Mouse (Mus musculus): ENCODE measurements around the gene Adcy6. TPM values are rescaled to one million over a fixed set of nuclear protein-coding genes. Genes with fewer than 3 reads are reported as not detected.

The Adcy6 gene
- total RNA-seq (2022): 10 to 100 TPM; 35.2 to 66.9 (median 56.7) TPM

DNA sequence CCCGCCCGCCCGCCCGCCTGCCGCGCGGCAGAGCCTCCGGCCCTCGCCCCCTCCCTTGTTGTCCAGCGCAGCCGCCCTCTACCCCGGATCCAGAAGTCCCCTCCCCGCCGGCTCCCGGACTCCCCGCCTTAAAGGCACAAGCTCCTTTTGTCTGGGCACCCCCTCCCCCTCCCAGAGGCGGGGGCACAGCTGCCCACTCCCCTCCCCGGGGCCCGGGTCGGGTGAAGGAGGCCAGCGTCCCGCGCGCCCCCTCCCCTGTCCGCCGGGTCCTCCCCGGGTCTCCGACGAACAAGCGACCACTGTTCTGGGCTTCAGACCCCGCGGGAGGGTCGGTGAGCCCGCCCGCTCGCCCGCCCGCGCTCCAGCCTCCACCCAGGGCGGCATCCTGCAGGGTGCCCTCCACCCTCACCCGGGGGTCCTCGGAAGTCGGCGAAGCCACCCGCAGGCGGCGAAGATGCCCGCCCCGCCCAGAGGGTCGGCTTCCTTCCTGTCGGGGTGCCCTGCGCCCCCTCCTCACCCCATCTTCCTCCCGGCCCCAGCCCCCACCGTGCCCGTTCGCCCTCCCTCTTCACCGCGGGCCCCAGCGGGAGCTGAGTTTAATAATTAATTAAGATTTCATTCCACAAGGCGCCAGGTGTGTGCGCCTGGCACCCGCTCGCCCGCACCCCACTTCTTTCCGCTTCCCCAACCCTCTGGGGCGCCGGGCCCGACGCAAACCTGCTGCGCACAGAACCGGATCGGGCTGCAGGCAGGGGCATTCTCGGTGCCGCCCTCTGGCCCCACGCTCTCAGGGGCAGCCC, at the start of gene Adcy6:
Adcy6 (minus strand) TSS at position 746 of the 800 bp plus-strand sequence.
- DNase-seq: peak; percentile 61

DNA sequence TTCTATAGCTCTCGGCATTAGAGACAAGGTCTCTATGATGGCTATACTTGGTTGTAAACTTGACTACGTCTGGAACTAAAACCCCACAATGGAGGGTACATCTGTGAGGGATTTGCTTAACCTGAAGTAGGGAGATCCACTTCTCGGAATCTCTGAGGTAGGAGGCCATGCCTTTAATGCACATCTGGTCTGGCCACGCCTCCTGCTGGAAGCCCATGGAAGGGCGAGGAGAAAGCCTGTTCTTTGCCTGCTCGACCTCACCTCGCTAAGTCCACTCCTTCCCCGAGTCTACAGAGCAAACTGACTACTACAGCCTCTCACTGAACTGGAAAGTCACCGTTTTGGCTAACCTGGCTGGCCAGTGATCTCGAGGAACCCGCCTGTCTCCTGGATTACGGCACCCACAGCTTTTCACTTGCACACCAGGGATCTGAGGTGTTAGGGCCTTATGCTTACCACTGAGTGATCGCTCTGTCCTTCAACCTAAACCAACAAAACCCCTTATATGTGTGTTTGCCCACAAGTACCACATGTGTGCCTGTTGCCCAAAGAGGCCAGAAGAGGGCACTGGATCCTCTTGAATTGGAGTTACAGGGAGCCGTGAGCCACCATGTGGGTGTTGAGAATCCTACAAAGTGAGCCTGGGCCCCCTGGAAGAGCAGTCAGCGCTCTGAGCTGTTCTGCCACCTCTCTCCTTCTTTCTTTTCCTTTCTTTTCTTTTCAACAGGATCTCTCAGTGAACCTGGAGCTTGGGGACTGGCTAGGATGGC, 47.3 kb upstream of the Adcy6 start:
- no peak for DNase-seq

DNA sequence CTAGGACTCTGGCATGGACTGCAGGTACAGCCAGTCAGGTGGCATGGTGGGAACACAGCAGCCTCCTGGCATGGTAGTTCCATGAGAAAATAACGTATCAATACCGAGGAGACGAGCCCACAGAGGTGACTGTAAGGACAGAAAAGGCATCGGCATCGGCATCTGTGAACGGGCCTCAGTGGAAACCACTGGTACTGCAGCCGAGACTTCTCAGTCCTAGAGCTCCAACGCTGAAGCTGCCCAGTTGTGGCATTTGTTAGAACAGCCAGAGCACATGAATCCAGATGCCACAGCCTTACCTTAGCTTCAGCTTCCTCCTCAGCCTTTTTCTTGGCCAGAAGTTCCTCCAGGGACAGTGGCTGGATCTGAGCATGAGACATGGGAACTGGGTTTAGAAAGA, 42.3 kb upstream of the Adcy6 start:
- no peak for DNase-seq

DNA sequence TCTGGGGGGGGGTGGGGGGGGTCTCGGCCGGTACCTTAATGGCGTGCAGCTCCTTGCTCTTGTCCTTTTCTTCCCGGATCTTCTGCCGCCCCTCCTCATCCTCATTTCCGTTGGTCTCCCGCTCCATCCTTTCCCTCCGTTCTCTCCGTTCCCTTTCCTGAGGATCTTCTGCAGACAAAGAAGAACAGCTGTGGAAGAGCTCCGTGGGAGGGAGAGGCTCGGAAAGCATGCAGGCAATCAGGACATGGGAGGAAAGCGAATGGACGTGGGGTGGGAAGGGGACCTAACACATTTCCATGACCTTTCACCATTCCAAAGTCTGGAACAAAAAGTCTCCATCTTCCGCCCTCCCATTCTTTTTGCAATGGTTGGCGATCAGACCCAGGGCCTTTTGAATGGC, 41.6 kb upstream of the Adcy6 start:
- no peak for DNase-seq

DNA sequence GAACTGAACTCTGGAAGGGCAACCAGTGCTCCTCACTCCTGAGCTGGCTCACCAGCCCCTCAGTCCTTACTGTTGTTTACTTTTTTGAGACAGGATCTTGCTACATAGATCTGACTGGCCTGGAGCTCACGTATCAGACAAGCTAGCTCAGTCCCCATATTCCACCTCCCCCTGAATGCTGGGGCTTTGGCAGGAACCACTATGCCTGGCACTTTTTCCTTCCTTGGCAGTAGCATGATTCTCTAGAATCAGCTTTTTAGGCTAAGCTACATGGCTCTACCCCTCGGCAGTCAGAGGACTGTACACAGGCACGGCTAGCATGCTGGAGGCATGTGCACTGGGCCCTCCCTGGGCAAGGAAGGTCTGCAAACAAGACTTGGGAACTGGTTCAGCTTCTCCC, 38.2 kb upstream of the Adcy6 start:
- DNase-seq: no peak

DNA sequence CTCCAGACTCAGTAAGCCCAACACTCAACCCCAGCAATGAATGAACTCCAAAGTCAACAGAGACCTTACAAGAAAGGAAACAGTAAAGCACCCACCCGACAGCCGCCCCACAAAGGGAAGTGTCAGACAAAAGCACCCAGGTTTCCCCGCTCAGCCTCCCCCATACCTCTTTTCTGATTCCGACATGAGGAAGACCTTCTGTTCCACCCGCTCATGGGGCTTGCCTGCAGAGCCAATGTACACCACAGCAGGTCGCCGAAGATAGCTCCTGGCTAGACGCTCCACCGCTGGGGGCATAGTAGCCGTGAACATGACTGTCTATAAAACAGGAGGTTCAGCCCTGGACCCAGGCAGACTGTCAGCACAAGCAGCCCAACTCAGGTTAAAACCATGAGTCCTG, 37.4 kb upstream of the Adcy6 start:
- no peak for DNase-seq

DNA sequence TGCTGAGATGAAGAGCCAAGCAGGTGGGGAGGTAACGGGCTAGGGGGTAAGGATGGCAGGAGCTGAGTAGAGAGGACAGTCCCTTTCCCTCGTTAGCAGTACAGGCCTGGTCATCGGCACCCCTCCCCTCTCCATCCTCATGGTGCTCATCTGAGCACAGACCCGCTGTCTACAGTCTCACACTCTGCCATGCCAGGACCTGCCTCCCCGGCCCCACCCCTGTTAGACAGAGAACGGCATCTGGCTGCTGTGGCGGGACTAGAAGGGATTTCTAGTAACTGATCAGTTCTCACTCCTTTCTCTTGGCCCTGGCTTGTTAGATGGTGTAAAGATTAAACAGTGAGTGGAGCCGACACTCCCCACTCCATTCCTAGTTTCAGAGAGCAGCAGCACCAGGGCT, 36.9 kb upstream of the Adcy6 start:
- no peak for DNase-seq

DNA sequence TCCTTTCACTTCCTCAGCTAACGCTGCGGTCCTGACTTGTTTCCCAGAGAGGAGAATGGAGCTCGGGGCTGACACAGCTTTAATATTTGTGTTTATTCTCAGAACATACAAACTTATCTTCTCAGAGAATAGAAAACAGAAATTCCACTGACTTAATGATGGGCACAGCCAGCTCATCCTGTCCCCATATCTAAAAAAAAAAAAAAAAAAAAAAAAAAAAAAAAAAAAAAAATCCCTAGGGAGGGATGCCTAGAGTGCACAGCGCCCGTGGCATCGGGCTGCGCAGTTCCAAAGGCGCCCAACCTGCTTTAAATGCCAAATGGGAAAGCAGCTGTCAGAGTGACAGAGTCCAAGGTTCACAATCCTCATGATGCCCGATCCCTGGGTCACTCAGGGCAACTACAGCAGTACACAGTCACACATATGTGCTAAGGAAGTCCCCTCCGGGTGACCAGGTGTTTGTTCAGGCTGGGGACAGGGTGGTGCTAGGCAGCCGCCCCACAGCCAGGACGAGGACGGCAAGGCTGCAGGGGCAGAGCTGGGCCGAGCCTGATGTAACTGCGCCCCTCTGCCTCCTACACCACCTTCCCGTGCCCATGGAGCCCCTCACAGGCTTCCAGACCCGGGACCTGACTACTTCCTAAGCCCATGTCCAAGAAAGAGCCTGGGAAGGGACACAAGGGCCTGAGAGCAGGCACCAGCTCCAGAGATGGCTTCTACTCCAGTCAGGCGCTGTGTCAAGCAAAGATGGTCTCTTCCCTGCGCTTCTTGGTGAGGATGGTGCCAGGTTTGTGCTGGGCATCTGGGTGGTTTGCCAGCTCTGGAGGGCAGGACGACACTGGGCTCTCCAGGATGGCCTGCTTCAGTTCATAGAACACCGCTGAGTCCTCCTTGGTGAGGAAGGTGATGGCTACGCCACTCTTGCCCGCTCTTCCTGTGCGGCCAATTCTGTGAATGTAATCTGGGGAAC, 35.5 kb upstream of the Adcy6 start:
- no peak for DNase-seq

DNA sequence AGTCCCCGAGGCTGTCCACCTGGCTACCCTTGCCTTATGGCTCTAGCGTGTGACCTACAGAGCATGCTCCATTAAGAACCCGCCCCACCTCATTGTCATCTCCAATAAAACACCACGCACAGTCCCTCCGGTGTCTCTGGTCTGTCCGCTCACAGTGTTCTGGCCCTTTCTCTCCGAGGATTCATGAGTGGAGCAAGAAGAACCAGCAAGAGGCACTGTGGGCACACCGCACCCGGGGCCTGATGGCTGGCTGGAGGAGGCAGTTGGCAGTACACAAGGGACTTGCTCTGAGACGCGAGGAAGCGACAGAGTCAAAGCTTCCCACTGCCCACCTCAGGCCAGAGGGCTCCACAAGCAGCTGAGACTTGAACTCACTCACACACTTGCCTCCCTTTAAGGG, 34.5 kb upstream of the Adcy6 start:
- no peak for DNase-seq

DNA sequence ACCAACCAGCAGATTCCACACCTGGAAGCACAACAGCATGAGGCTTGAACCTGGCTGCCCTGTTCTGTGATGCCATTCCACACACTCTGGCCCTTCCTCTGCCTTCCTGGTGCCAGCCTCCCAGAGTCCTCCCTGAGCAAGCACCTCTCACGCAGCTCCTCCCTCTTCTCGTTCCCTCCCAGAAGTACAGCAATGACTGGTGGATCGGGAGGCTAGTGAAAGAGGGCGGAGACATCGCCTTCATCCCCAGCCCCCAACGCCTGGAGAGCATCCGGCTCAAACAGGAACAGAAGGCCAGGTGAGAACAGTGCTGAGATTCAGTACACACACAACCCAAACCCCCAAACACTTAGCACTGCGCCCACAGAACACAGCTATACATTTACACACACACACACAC, 30.3 kb upstream of the Adcy6 start:
- no peak for DNase-seq

DNA sequence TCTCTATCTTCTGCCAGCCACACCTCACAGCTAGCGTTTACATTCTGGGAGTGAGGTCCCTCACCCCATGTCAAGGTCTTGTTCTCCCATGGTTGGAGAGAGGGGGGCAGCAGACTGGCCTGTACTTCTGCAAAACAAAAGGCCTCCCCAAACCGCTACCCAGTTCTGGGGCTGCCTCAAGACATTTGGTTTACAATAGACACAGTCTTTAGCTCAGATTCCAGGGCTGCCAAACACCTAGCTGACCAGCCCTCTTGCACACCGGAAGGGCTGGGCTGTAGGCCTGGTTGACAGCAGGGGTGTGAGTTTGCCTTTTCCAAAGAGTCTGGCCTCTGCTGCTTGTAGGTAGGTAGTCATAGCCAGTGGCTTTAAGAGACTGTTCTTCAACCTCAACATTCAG, 27.3 kb upstream of the Adcy6 start:
- DNase-seq: no peak

DNA sequence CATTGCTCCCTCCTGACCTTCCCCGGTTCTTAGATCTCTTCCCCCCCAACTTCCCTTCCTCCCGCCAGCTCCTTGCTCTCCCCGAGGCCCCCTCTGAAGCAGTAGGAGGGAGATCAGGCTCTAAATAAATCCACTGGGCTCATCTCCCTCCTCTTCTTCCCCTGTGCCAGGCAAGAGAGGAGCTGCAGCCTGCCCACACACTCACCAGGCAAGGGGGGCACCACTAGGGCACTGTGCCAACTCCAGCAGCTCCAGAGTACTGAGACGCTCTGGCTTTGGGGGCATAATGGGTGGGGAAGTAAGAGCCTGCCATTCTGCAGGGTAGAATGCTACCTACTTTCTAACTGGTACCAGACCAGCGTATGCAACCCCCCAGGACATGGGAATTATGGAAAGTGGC, 26.6 kb upstream of the Adcy6 start:
- DNase-seq: no peak

DNA sequence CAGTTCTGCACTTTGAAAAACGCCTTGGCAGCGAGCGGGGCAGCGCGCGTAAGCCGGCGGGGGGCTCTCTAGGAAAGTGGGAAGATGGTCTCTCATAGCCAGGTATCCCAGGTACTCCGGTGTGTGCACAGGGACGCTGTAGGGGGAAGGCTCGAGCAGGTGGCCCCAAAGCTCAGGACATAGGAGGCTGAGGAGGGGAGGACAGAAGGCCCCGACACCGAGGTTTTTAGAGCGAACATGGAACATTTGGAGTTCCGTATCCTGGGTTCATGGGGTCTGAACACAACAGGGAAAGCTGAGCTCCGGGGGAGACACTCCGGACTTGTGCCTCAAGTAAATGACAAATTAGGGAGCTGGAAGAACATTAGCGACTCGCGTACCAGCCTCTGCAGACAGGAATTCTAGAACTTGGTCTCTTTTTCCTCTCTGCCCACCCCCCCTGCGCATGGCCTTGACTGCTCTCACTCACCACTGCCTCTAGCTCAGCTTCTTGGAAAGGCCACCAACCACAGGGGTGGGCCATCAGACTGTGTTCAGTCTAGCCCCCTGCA, 25.5 kb upstream of the Adcy6 start:
- no peak for DNase-seq

DNA sequence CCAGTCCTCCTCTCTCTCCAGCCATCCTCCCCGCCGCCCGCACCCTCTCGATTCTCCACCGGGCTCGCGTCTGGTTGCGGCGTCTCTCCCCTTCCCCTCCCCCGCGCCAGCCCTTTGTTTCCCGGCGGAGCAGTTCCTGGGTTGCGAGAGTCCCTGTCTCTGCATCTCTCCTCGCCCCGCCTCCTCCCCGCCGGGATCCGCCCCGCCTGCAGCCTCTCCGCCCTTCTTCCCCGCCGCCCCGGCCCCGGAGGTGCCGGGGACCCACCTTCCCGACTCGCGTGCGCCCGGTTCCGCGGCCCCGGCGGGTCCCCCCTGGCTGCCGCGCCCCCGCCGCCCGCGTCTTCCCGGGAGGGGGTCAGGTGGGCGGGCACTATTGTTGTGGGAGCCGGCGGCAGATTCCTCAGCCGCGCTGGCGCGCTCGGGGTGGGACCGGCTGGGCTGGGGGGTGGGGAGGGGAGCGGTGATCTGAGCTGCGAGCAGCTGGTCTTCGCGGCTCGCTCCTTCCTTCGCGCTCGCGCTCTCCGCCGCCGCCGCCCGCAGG, 24.7 kb upstream of the Adcy6 start:
- peak; percentile 63 for DNase-seq

DNA sequence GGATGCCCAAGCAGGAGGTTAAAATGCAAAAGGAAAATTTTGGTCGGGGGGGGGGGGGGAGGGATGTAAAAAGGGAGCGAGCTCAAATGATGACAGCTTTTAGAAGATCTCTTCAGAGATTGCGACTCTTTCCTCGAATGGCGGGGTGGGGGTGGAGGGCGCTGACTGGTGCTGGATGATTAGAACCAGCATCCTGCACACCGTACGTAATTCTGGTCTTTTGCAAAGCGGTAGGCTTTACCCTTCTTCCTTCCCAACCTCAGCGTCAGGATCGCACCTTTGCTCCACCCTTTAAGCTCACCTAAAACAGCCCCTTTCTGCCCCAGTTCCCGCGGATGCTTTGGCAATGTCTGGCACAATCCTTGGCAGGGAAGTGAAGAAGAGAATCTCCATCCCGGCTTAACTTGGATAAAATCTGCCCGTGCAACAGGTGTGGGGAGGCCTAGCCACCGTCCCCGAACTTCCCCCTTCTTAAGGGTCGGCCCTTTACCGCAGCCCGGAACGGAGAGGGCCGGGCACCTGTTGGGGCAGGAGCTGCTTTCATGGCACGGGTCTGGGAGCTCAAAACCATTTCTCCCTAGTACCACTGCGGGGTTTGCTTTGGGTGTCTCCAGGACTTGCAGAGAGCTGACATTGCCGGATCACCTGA, 24.1 kb upstream of the Adcy6 start:
- DNase-seq: no peak

DNA sequence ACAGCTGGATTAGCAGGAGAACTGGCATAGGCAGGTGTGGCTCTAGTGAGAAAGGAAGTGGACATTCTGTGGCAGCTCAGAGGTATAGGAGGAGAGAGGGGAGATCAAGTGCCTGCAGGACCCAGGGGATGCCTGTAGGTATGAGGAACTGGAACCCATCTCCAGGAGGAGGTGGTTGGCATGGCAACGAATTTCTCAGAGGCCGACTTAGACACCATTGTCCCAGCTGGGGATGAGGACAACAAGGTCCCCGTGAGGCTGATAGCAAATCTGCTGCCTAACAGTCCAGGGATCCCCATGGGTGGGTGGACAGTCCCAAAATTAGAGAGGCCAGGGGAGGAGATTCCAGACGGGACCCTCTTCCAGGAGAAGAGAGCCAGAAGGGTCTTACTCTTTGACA, 23.0 kb upstream of the Adcy6 start:
- no peak for DNase-seq

DNA sequence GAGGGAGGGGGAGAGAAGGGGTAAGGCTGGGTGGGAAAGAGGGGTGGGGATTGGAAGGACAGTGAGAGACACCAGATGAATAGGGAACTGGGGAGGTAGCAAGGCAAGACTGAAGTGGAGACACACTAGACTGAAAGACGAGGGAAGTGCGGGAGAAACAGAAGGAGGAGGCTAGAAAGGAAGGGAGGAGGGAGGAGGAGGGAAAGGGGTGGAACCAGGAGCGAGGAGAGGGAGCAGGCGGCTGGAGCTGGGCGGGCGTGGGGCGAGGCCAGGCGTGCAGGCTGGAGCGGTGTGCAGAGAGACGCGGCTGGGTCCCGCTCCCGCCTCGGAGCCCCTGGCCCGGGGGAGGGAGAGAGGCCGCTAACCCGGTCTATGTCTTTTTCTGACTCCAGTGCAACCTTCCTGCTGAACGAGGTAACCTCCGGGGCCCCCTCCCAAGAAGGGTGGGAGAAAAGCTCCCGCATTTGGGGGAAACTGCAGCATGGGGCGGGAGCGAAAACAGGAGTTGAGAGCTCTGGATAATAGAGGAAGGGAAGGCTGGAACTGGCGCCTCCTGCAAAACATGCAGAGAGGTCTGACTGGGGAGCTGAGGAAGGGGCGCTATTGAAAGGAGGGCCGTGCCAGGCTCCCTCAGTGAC, 22.4 kb upstream of the Adcy6 start:
- peak; percentile 57 for DNase-seq

DNA sequence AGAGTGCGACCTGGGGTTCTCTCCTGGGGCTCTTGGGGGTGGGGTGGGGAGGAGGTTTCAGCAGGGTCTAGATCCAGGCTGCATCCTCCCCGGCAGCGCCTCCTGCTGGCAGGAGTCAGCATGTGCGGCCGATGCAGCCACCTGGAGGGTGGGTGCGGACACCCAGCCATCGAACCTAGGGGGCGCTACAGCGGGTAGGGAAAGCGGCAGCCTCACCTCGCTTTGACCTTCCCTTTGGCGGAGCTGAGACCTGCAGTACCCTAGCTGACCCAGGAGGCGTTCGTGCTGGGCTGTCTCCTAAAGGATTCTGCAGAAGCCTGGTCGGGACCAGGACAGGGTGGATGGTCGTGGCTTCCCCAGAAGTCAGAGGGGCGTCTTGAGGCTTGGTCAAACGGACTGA, 21.6 kb upstream of the Adcy6 start:
- no peak for DNase-seq

DNA sequence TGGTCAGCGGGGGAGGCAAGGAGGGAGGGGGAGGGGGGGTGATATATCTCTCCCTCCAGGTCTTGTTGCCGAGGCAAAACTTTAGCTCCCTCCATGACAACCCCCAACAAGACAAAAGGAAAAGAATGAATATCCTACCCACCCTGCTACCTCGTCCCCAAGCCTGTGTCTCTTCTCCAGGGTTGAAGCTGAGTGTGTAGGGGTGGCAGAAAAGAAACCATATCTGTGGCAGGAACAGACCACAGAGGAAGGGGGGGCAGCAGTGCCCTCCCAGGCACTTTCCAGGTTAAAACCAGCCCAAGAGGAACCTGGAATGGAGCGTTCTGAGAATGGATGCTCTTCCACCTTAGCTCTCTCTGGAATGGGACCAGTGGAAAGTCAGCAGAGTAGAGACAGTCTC, 20.7 kb upstream of the Adcy6 start, which contains the start of gene Cacnb3:
Cacnb3 (plus strand) TSS at position 301 of the 400 bp plus-strand sequence.
- no peak for DNase-seq

DNA sequence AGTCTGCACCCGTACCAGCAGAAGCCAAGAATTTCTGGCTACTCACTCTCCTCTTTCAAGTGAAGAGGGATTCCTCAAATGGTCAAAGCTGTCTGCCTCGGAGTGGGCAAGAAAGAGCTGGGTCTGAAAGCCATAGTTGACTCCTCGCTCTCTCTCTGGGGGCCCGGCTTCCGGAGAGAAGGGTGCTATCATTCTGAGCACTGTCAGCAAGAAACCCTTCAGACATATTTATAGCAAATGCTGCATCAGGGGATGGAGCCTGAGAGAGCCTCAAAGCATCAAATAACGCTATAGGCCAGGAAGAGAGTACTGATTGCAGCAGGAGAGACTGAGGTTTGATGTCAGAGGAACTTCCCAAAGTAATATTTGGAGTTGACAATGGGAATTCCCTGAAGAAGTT, 19.6 kb upstream of the Adcy6 start:
- DNase-seq: no peak

All from adrenal gland, adult 8-10 months (tissue).